Mouse (Mus musculus) erythroblast, embryonic 14.5 days (primary cell): ENCODE data around the gene Actb.

ENCODE experiments used
- GATA1 ChIP-seq: IDR thresholded peaks from 2 replicates; pipeline ENCODE4 v1.6.1; 2012; ENCODE audit warnings: low read length, inconsistent platforms, mixed read lengths
- TAL1 ChIP-seq: IDR thresholded peaks from 3 replicates; pipeline ENCODE4 v1.6.1; 2012; ENCODE audit warnings: low read length, inconsistent platforms, mixed read lengths

DNA sequence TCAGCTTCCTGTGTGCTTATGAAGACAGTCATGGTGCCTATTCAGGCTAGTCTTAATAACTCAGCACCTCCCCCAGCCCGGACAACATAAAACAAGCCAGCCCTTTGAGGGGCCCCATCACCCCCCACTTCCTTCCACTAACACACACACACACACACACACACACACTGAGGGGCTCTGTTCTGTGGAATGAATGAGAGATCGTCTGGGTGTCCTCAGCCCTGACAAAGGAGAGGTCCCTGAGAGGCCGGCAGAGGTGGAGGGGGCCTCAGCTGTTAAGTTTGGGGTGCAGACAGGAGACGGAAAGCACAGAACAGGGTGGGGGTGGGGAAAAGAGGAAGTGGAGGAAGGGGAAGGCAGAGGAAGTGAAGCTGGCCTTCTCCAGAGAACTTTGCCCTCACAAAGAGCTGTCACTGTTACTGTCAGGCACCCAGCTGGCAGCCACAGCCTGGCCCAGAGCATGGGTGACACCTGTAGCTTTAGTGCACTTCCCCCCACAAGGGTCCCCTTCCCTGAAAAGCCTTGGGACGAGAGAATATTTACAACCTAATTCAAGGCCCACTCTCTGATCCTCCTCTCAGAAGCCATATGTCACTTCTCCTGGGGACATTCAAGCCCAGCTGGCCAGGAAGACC, 2.5 kb upstream of the Actb start:
- no peak for TF ChIP-seq GATA1
- TF ChIP-seq TAL1 = no peak
